Mouse (Mus musculus) intestine, embryonic 14.5 days (tissue): Measurements from ENCODE around the gene Dnah9. TPM values are rescaled to one million over a fixed set of nuclear protein-coding genes. Genes with fewer than 3 reads are reported as not detected.
A peak's percentile ranks its signal among the peaks of the same experiment; 100 is the strongest.

Experiments
- ATAC-seq: fragments of 200-750 bp; cut with Nextera tagmentation; replicated peaks from 2 replicates; pipeline ENCODE4 v1.8.0; 2017; ENCODE audit warnings: low read depth, moderate number of reproducible peaks, moderate TSS enrichment, moderate library complexity; ENCODE audit not compliant: low FRiP score, low TSS enrichment
- DNase-seq: peaks from one replicate; pipeline ENCODE4 v3.0.0-alpha.2; 2018; ENCODE audit warnings: low spot score
- H3K27ac ChIP-seq: fragments of 300-500 bp; sonication (generic); 2 replicates; pipeline ENCODE4 v1.5.1; 2014; ENCODE audit warnings: low read depth, mild to moderate bottlenecking, control low read depth
- H3K27me3 ChIP-seq: fragments of 300-500 bp; sonication (generic); replicated peaks from 2 replicates; pipeline ENCODE4 v1.6.1; 2014; ENCODE audit warnings: low read length, control low read depth; ENCODE audit not compliant: control insufficient read depth, insufficient read depth
- H3K36me3 ChIP-seq: fragments of 300-500 bp; sonication (generic); 2 replicates; pipeline ENCODE4 v1.6.1; 2014; ENCODE audit warnings: low read length, control low read depth; ENCODE audit not compliant: control insufficient read depth, insufficient read depth
- H3K4me1 ChIP-seq: fragments of 300-500 bp; sonication (generic); replicated peaks from 2 replicates; pipeline ENCODE4 v1.6.1; 2014; ENCODE audit warnings: low read length, control low read depth, mixed read lengths; ENCODE audit not compliant: control insufficient read depth, insufficient read depth
- H3K4me2 ChIP-seq: fragments of 300-500 bp; sonication (generic); 2 replicates; pipeline ENCODE4 v1.6.1; 2014; ENCODE audit warnings: low read length
- H3K4me3 ChIP-seq: fragments of 300-500 bp; sonication (generic); 2 replicates; pipeline ENCODE4 v1.5.1; 2014; ENCODE audit warnings: low read depth, low read length, control low read depth, mixed read lengths
- H3K9ac ChIP-seq: fragments of 300-500 bp; sonication (generic); 2 replicates; pipeline ENCODE4 v1.6.1; 2014; ENCODE audit warnings: mild to moderate bottlenecking, low read length
- H3K9me3 ChIP-seq: fragments of 300-500 bp; sonication (generic); 2 replicates; pipeline ENCODE4 v1.6.1; 2016; ENCODE audit warnings: low read length, control low read depth; ENCODE audit not compliant: control insufficient read depth
- WGBS: fragments of 180-500 bp; shearing (Covaris S2); extraction: QIAGEN DNeasy Blood & Tissue Kit; methylation state at CpG from one replicate; pipeline ENCODE4 v1.1.7; 2014; 5-methylcytosine and 5-hydroxymethylcytosine counted together
- polyA plus RNA-seq: library from polyadenylated mRNA; unstranded; fragments of >200 nt; fragmentation: Nextera tagmentation; extraction: Ambion mirVana; gene quantifications from 2 replicates; pipeline ENCODE4 v1.2.1, GENCODE M21; 2014

Dnah9 gene
- polyA plus RNA-seq, 1 experiment from 2014 or later = 0.22 TPM

DNA sequence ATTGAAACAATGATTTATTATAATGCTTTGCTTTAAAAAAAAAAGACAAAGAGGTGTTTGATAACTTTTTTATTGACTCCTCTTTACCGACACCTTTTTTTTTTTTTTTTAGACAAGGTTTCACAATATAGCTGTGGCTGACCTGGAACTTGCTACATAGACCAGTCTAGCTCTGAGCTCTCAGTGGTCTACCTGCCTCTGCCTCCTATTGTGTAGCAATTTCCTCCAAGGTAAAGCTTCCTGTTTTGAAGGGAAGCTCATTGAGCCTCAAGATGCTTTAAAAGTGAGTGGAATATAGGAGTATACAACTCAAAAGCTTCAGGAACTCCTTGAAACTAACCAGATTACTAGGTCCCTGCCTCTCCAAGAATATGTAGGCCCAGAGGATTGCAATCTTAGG lies 372.5 kb downstream of the Dnah9 start:
- no peak overlapping the region for H3K4me2 ChIP-seq
- H3K27ac ChIP-seq = no peak overlapping the region
- ATAC-seq (no peak), DNase-seq (no peak)
- H3K36me3 ChIP-seq = no peaks in the 10 kb centered on the region
- no peaks in the 10 kb centered on the region for H3K4me1 ChIP-seq
- WGBS = 85% methylated on average over 1 of the region's 1 CpGs
- H3K9ac ChIP-seq = no peak overlapping the region
- H3K27me3 ChIP-seq = no peaks in the 10 kb centered on the region
- no peaks in the 10 kb centered on the region for H3K9me3 ChIP-seq
- H3K4me3 ChIP-seq = no peak overlapping the region

DNA sequence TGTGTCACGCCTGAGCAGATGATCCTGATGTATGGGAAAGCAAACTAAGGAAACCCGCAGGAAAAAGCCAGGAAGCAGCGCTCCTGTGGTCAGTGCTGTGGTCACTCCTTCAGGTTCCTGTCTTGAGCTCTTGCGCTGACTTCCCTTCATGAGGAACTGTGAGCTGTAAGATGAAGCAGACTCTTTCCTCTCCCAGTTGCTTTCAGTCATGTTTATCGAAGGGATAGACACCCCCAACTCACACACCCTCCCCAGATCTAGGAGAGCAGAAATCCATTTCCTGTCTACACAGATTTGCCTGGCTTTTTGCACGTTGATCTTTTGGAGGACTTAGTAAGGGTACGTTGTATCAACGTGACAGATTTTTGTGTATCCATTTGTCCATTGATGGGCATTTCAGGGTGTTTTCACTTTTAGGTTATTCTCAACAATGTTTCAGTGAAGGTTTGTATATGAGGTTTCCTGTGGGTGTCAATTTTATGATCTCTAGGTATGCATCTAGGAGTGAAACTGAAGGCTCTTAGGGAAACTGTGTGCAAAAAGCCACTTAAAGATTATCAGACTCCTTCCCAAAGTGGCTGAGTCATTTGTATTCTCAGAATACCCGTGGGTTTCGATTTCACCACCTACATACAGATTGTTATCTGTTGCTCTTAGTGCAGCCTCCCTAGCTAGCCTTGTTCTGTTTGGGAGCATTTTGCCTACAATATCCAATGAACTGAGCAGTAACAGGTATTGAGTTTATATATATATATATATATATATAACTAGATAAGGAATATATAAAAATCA lies 373.7 kb downstream of the Dnah9 start:
- ATAC-seq = no peak
- H3K9ac ChIP-seq = no peak overlapping the region
- H3K9me3 ChIP-seq = no peaks in the 10 kb centered on the region
- no peak overlapping the region for H3K27ac ChIP-seq
- H3K4me1 ChIP-seq = no peaks in the 10 kb centered on the region
- H3K4me2 ChIP-seq = no peak overlapping the region
- 59% methylated on average over 10 of the region's 10 CpGs for WGBS
- H3K4me3 ChIP-seq = no peak overlapping the region
- no peaks in the 10 kb centered on the region for H3K36me3 ChIP-seq
- no peak for DNase-seq
- H3K27me3 ChIP-seq = no peaks in the 10 kb centered on the region

DNA sequence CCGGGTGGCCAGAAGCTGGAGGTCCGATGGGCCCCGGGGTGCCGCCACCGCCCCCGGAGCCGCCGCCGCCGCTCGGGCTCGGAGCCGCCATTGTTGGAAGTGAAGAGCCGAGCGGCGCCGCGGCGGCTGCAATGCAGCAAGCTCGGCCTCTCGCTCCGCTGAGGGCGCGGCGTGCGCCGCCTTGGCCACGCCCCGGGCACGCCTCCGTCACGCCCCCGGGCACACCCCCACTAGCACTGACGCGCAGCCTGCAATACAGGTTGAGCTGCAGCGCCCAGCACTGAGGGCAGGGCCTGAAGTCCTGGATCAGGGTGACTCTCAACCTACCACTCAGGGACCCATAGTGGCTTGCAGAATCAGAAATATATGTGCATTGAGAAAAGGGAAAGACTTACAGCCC lies 380.2 kb downstream of the Dnah9 start, which contains the start of gene Map2k4:
TSS of gene Map2k4 (minus strand) at position 144 of the 400 bp plus-strand sequence.
- H3K36me3 ChIP-seq = no peaks in the 10 kb centered on the region
- peak; percentile 98 for DNase-seq

DNA sequence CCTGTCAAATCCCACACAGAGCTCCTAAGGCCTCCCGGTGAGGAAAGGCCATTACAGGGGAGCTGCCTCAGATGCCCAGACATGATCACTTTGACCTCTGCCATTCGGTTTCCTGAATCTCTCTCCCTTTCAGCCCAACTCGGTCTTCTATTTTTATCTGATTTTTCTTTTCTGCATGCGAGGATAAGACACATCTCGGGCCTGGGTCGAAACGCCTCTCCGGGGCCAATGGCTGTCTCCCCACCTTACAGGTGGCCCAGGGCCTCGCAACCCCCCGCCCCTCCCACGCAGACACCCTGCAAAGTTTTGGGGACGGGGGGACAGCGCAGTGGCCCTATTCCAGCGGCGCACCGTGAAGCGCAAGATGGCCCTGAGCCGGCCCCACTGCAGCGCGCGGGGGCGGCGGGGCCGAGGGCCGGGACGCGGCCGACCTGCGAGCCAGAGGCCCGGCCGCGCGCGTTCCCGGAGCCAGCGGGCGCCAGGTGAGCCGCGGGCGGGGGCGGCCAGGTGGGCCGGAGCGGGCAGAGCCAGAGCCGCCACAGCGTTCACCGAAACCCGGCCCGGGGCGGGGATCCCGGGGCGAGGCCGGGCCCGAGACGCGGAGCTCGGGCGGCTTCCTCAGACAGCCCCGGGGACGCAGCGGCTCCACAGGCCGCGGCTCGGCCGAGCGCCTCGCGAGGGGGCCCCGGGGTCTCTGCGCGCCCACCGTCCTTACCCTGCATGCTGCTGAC lies 380.8 kb downstream of the Dnah9 start:
- Histone ChIP-seq H3K27me3 (no peaks in the 10 kb centered on the region), H3K4me1 (peaks cover 11% of the 10 kb centered on the region), H3K27ac (peak overlapping the region; percentile 88), H3K36me3 (no peaks in the 10 kb centered on the region), H3K4me2 (peak overlapping the region; percentile 78), H3K9ac (peak overlapping the region; percentile 96), H3K9me3 (no peaks in the 10 kb centered on the region), H3K4me3 (peak overlapping the region; percentile 65)
- under 1% methylated on average over 71 of the region's 71 CpGs for WGBS
- ATAC-seq (peak; percentile 88), DNase-seq (peak; percentile 75)

More for the DNA sequence above, 380.2 kb downstream of the Dnah9 start, which contains the start of gene Map2k4:
- Histone ChIP-seq H3K4me3 (peak within 1 kb of the TSS; percentile 65), H3K27me3 (no peaks in the 10 kb centered on the region), H3K4me1 (peaks cover 11% of the 10 kb centered on the region), H3K27ac (peak within 1 kb of the TSS; percentile 88), H3K9ac (peak within 1 kb of the TSS; percentile 96), H3K4me2 (peak within 1 kb of the TSS; percentile 78), H3K9me3 (no peaks in the 10 kb centered on the region)
- 0% methylated on average over 36 of the region's 36 CpGs for WGBS
- ATAC-seq = peak; percentile 99

DNA sequence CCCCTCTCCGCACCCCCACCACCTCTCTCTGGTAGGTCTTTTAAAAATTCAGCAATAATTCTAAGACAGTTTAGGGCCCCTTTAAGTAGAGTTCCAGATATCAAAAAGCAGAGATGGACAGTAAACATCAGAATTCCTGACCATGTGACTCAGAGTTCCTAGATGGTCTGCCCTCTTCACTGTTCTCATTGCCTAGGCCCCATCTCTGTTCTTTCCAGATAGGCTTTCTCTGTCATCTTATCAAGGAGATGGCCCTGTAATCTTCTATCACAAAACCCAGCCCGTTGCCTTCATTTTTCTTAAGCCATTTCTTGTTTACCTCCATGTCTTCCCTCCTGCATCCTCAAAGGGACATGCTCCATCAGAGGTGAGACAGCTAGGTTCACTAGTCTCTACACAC lies 382.2 kb downstream of the Dnah9 start:
- 81% methylated on average over 2 of the region's 2 CpGs for WGBS
- Histone ChIP-seq H3K27ac (no peak overlapping the region), H3K36me3 (peaks cover 1% of the 10 kb centered on the region; the same call in 1 of the 2 replicates), H3K9me3 (no peaks in the 10 kb centered on the region), H3K9ac (no peak overlapping the region), H3K4me3 (peak overlapping the region; percentile 65; the same call in 1 of the 2 replicates), H3K4me1 (peaks cover 11% of the 10 kb centered on the region), H3K27me3 (no peaks in the 10 kb centered on the region), H3K4me2 (peak overlapping the region; percentile 78)
- DNase-seq (no peak), ATAC-seq (no peak)

DNA sequence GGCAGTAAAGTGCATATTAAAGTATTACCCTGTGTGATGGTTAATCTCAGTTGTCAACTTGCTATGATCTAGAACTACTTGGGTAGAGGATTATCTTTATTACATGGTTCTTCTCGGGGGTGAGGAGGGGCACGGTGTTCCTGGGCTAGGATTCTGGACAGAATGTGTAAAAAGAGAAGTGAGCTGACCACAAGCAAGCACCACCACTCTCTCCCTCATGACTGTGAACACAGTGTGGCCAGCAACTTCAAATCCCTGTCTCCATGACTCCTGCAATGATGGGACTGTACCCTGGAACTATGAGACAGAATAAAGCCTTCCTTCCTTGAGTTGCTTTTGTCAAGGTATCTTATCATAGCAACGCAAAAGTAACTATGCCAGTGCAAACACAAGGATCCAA lies 386.8 kb downstream of the Dnah9 start:
- DNase-seq = no peak
- 61% methylated on average over 3 of the region's 3 CpGs for WGBS
- Histone ChIP-seq H3K36me3 (peaks cover 17% of the 10 kb centered on the region), H3K9ac (no peak overlapping the region), H3K4me3 (no peak overlapping the region), H3K27me3 (no peaks in the 10 kb centered on the region), H3K4me1 (peaks cover 31% of the 10 kb centered on the region), H3K27ac (no peak overlapping the region), H3K4me2 (no peak overlapping the region), H3K9me3 (no peaks in the 10 kb centered on the region)
- ATAC-seq = no peak
